In genomic region chr2:61013006-61013405, GRCm38 (mm10) we compare ENCODE assay signal across 12 mouse cellular contexts. TPM values are rescaled to one million over a fixed set of nuclear protein-coding genes. Genes with fewer than 3 reads are reported as not detected.
DNase-seq lines count a peak whose midpoint lies in the region; ATAC-seq and TF ChIP-seq lines count a peak whose summit lies in the region.
"Had no signal": no experiment of that assay in that cellular context is flagged by ENCODE, and none has a peak within 500 bp of the region (broad histone marks: within the 10 kb centered on the region; RNA-seq: fewer than 3 reads in every experiment).

No protein-coding gene starts in this region.

- TF ChIP-seq CTCF in kidney, postnatal 0 days (IDR thresholded peaks at IDR 0.05; ENCODE audit: low read depth) = no peak

- no peaks in the 10 kb centered on the region for H3K27me3 ChIP-seq in heart, embryonic 14.5 days (ENCODE audit: control insufficient read depth, insufficient read depth, low read length)
- H3K27me3 ChIP-seq in kidney, postnatal 0 days (ENCODE audit: insufficient read depth, low read length) = no peaks in the 10 kb centered on the region
- H3K27me3 ChIP-seq: heart, embryonic 15.5 days; liver, embryonic 12.5 days had no signal

- no peak for DNase-seq in heart, postnatal 14 days
- peak; percentile 66 for DNase-seq in kidney, postnatal 0 days (ENCODE audit: low spot score)
- DNase-seq in kidney, adult 18-20 months = no peak
- peak; percentile 48 for DNase-seq in kidney, postnatal 14 days
- peak; percentile 71 for DNase-seq in retina, postnatal 1 day
- DNase-seq: adrenal gland, postnatal 36 days; right cerebral cortex, adult 18-20 months had no signal

- peak; percentile 39; the same call in 1 of the 2 replicates for ATAC-seq in heart, embryonic 14.5 days (ENCODE audit: insufficient number of reproducible peaks, insufficient read depth, low FRiP score, low read depth)
- no peak for ATAC-seq in kidney, postnatal 0 days (replicated peaks; ENCODE audit: low FRiP score, low read depth)
- no peak for ATAC-seq in megakaryocyte-erythroid progenitor cell, adult 5-6 weeks (replicated peaks; ENCODE audit: low FRiP score, low TSS enrichment, poor library complexity, severe bottlenecking)
- ATAC-seq: activated CD4-positive, CD25-positive, alpha-beta regulatory T cell, adult 4 months; liver, embryonic 12.5 days had no signal

- peaks cover 0 to 2% of the 10 kb centered on the region in 2 experiments; a peak in 1 of 4 replicates for H3K4me1 ChIP-seq in heart, embryonic 14.5 days (ENCODE audit: control insufficient read depth in 2 of 2, insufficient read depth in 2 of 2, low read length in 2 of 2)
- no peaks in the 10 kb centered on the region for H3K4me1 ChIP-seq in kidney, postnatal 0 days (replicated peaks; ENCODE audit: insufficient read depth, low read length)
- H3K4me1 ChIP-seq: heart, embryonic 15.5 days; liver, embryonic 12.5 days had no signal

- no peaks in the 10 kb centered on the region for H3K36me3 ChIP-seq in heart, embryonic 14.5 days (ENCODE audit: control insufficient read depth, insufficient read depth, low read length)
- H3K36me3 ChIP-seq in kidney, postnatal 0 days (ENCODE audit: insufficient read depth, low read length) = no peaks in the 10 kb centered on the region
- H3K36me3 ChIP-seq: heart, embryonic 15.5 days; liver, embryonic 12.5 days had no signal

- H3K9me3 ChIP-seq in heart, embryonic 14.5 days (ENCODE audit: control insufficient read depth, low read length) = no peaks in the 10 kb centered on the region
- H3K9me3 ChIP-seq in kidney, postnatal 0 days (replicated peaks; ENCODE audit: low read length) = no peaks in the 10 kb centered on the region
- H3K9me3 ChIP-seq: heart, embryonic 15.5 days; liver, embryonic 12.5 days had no signal

- 6% methylated on average over 6 of the region's 6 CpGs for WGBS in heart, embryonic 14.5 days
- 33% methylated on average over 6 of the region's 6 CpGs for WGBS in kidney, postnatal 0 days

- H3K27ac ChIP-seq in heart, embryonic 14.5 days (replicated peaks in 1 of 2; ENCODE audit: control insufficient read depth in 1 of 2, insufficient read depth in 1 of 2, low read depth in 2 of 2, low read length in 2 of 2) = no peak overlapping the region
- no peak overlapping the region for H3K27ac ChIP-seq in kidney, postnatal 0 days
- H3K27ac ChIP-seq: heart, embryonic 15.5 days; liver, embryonic 12.5 days had no signal

- H3K9ac ChIP-seq in heart, embryonic 14.5 days (ENCODE audit: low read length) = no peak overlapping the region
- no peak overlapping the region for H3K9ac ChIP-seq in kidney, postnatal 0 days (ENCODE audit: low read depth, low read length)
- H3K9ac ChIP-seq: heart, embryonic 15.5 days; liver, embryonic 12.5 days had no signal

- no peak overlapping the region for H3K4me2 ChIP-seq in heart, embryonic 14.5 days (ENCODE audit: low read length)
- H3K4me2 ChIP-seq in kidney, postnatal 0 days (ENCODE audit: low read length) = no peak overlapping the region
- H3K4me2 ChIP-seq: heart, embryonic 15.5 days; liver, embryonic 12.5 days had no signal

- intact Hi-C loops in heart, postnatal 14 days (cut with DNase I) = no loop called here

- no peak overlapping the region for H3K4me3 ChIP-seq in heart, embryonic 14.5 days (ENCODE audit: control insufficient read depth in 1 of 2, insufficient read depth in 1 of 2, low read depth in 1 of 2, low read length in 2 of 2)
- H3K4me3 ChIP-seq in kidney, postnatal 0 days (replicated peaks; ENCODE audit: low read depth, low read length) = no peak overlapping the region
- H3K4me3 ChIP-seq: heart, embryonic 15.5 days; liver, embryonic 12.5 days had no signal

RNA-seq across cellular contexts. Expression of gene Rbms1, which starts 50.0 kb away (rescaled TPM):
- polyA plus RNA-seq in heart, embryonic 14.5 days (2014; fragmentation: Nextera tagmentation; extraction: Ambion mirVana) = 79.7 and 84.8 TPM in 2 replicates
- total RNA-seq in heart, postnatal 14 days (2021) = 10 to 100 TPM; 60.8 to 65.8 TPM
- polyA plus RNA-seq in kidney, postnatal 0 days (2015; fragmentation: Nextera tagmentation; extraction: Ambion mirVana) = 90.4 and 92.5 TPM in 2 replicates
- 8.9 and 15.6 TPM in 2 replicates for total RNA-seq in megakaryocyte-erythroid progenitor cell, adult 5-6 weeks (2014; fragmentation: Nextera tagmentation)
- total RNA-seq in megakaryocyte-erythroid progenitor cell, adult 5-6 weeks (2017) = 13.1 and 16.4 TPM in 2 replicates

Comparison
In these comparisons a context has a peak if more than half of its experiments do, and no peak if none do; other contexts are left out.
1. DNase-seq: peak in kidney, postnatal 0 days (single experiment), kidney, postnatal 14 days (single experiment) and retina, postnatal 1 day (single experiment); none in heart, postnatal 14 days (0 of 2) and kidney, adult 18-20 months (single experiment).